Mouse (Mus musculus): ENCODE results near the gene Tmem59l. TPM values are rescaled to one million over a fixed set of nuclear protein-coding genes. Genes with fewer than 3 reads are reported as not detected.

Gene Tmem59l
- total RNA-seq (2014; rRNA removed), result 0.34 TPM in 1 of 2 replicates, not detected in the other
- polyA plus RNA-seq (2012; rRNA removed), result 0.10 TPM in 1 of 2 replicates, not detected in the other

DNA sequence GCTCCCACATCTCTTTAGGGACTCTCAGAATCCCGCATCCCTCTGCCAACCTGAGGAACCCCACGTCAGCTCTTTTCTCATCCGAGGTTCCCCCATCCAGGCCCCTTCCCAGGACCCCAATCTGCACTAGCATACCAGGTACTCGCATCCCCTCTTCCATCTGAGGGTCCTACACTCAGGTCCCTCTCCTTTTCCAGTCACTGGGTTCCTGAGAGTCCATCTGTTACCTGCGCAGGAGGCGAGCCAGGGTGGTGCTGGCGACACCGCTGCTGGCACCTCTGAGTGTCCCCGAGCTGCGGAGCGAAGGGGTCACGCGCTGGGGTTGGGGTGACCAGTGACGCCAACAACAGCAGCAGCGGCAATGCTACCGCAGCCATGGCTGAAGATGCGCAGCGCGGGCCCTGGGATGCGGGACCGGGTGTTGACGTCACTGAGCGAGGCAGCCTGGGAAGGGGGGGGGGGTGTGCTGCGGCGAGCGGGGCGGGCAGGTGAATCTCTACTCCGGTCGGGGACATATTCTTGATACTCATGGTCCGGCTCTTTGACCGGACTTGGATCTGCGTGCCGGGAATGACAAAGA, at the start of gene Tmem59l:
TSS of gene Tmem59l (minus strand) at position 418 of the 580 bp plus-strand sequence.
- no peak within 1 kb of the TSS for H3K27ac ChIP-seq (replicated peaks; ENCODE audit: insufficient read depth, low read depth, low read length)
- WGBS, result 21% methylated on average over 33 of the region's 33 CpGs
- H3K4me3 ChIP-seq (ENCODE audit: insufficient read depth, low read depth, low read length), result peak within 1 kb of the TSS; percentile 8; the same call in 1 of the 2 replicates
- H3K79me2 ChIP-seq (ENCODE audit: control insufficient read depth, insufficient read depth, low read length), result no peaks in the 10 kb centered on the region
- TF ChIP-seq POLR2A (IDR thresholded peaks at IDR 0.05; ENCODE audit: extremely low read depth, insufficient read depth, low read length) (no peak), CTCF (IDR thresholded peaks at IDR 0.05; ENCODE audit: low read depth, low read length) (no peak)
- no peaks in the 10 kb centered on the region for H3K36me3 ChIP-seq (ENCODE audit: control insufficient read depth, insufficient read depth, low read length)
- no peak for DNase-seq (ENCODE audit: extremely low read depth, low read depth, low spot score)
- no peak within 1 kb of the TSS for H3K9ac ChIP-seq (ENCODE audit: low read depth, low read length)
- H3K4me1 ChIP-seq (ENCODE audit: control insufficient read depth, insufficient read depth, low read length), result peaks cover 3% of the 10 kb centered on the region
- peaks cover 22% of the 10 kb centered on the region for H3K27me3 ChIP-seq (ENCODE audit: control insufficient read depth, insufficient read depth, low read length)

DNA sequence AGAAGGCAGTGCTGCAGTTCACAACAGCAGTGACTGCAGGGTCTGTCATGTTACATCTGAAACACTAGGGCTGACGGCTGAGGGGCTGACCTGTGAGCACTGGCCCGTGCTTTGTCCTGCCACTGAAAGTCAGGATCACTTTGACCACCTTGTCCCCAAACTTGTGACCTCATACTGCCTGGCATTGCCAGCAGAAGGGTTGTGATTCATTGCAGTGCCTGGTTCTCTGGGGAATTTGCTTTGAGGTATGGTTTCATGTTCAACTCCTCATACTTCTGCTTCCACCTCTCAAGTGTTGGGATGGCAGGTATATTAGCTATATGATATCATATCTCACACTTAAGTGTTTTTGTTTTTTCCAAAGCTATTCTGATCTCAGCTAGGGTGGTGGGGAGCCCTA, 48.5 kb upstream of the Tmem59l start:
- WGBS, result 90% methylated on average over 2 of the region's 2 CpGs
- no peak for DNase-seq (ENCODE audit: extremely low read depth, low read depth, low spot score)
- H3K9ac ChIP-seq (ENCODE audit: low read depth, low read length), result no peak overlapping the region
- peaks cover 14% of the 10 kb centered on the region; the same call in 1 of the 2 replicates for H3K4me1 ChIP-seq (ENCODE audit: control insufficient read depth, insufficient read depth, low read length)
- peaks cover 18% of the 10 kb centered on the region; the same call in 1 of the 2 replicates for H3K79me2 ChIP-seq (ENCODE audit: control insufficient read depth, insufficient read depth, low read length)
- no peak overlapping the region for H3K4me3 ChIP-seq (ENCODE audit: insufficient read depth, low read depth, low read length)
- peaks cover 36% of the 10 kb centered on the region for H3K36me3 ChIP-seq (ENCODE audit: control insufficient read depth, insufficient read depth, low read length)
- TF ChIP-seq CTCF (IDR thresholded peaks at IDR 0.05; ENCODE audit: low read depth, low read length), result no peak
- TF ChIP-seq POLR2A (IDR thresholded peaks at IDR 0.05; ENCODE audit: extremely low read depth, insufficient read depth, low read length), result no peak
- H3K27ac ChIP-seq (replicated peaks; ENCODE audit: insufficient read depth, low read depth, low read length), result no peak overlapping the region
- no peaks in the 10 kb centered on the region for H3K27me3 ChIP-seq (ENCODE audit: control insufficient read depth, insufficient read depth, low read length)

DNA sequence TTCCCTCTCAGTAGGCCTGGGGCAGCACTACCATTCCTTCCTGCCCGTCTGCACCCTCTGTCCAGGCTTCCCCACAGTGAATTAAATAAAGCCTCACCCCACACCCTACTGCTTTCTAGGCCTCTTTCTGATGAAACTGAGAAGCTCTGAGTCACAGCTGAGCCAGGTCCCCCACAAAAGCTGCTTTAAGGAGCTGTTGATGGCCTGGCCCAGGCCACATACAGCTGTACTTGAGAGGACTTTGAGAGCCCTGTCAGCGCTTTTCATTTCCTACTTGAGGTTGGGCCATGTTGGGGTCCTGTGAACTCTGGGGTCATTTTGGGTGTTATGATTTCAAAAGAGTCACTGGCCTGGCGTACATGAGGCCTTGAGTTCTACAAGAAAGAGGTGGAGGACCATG, 48.1 kb upstream of the Tmem59l start:
- H3K36me3 ChIP-seq (ENCODE audit: control insufficient read depth, insufficient read depth, low read length), result peaks cover 36% of the 10 kb centered on the region
- H3K9ac ChIP-seq (ENCODE audit: low read depth, low read length), result no peak overlapping the region
- H3K4me3 ChIP-seq (ENCODE audit: insufficient read depth, low read depth, low read length), result no peak overlapping the region
- peaks cover 16% of the 10 kb centered on the region for H3K4me1 ChIP-seq (ENCODE audit: control insufficient read depth, insufficient read depth, low read length)
- no peaks in the 10 kb centered on the region for H3K27me3 ChIP-seq (ENCODE audit: control insufficient read depth, insufficient read depth, low read length)
- TF ChIP-seq CTCF (IDR thresholded peaks at IDR 0.05; ENCODE audit: low read depth, low read length) (no peak), POLR2A (IDR thresholded peaks at IDR 0.05; ENCODE audit: extremely low read depth, insufficient read depth, low read length) (no peak)
- no peak for DNase-seq (ENCODE audit: extremely low read depth, low read depth, low spot score)
- 88% methylated on average over 3 of the region's 3 CpGs for WGBS
- H3K79me2 ChIP-seq (ENCODE audit: control insufficient read depth, insufficient read depth, low read length), result peaks cover 13% of the 10 kb centered on the region; the same call in 1 of the 2 replicates
- H3K27ac ChIP-seq (replicated peaks; ENCODE audit: insufficient read depth, low read depth, low read length), result no peak overlapping the region

DNA sequence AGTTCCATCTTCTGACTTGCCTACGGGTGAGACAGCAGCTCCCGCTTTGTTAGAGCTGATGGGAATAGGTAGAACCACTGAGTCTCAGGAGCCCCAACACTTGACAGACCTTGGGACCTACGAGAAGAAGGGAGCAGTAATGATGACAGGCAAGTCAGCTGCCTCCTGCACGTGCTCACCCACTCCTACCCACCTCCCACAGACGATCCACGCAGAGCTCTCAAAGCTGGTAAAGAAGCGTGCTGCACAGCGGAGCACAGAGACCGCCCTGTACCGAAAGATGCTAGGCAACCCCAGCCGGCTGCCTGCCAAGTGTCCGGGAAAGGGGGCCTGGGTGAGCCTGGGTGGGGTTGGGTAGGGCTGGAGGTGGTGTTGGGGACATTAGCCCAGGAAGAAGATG, 47.1 kb upstream of the Tmem59l start:
- Histone ChIP-seq H3K9ac (ENCODE audit: low read depth, low read length) (no peak overlapping the region), H3K4me3 (ENCODE audit: insufficient read depth, low read depth, low read length) (no peak overlapping the region), H3K79me2 (ENCODE audit: control insufficient read depth, insufficient read depth, low read length) (peaks cover 6% of the 10 kb centered on the region; the same call in 1 of the 2 replicates), H3K27me3 (ENCODE audit: control insufficient read depth, insufficient read depth, low read length) (no peaks in the 10 kb centered on the region), H3K36me3 (ENCODE audit: control insufficient read depth, insufficient read depth, low read length) (peaks cover 36% of the 10 kb centered on the region), H3K27ac (replicated peaks; ENCODE audit: insufficient read depth, low read depth, low read length) (no peak overlapping the region), H3K4me1 (ENCODE audit: control insufficient read depth, insufficient read depth, low read length) (peaks cover 20% of the 10 kb centered on the region)
- TF ChIP-seq CTCF (IDR thresholded peaks at IDR 0.05; ENCODE audit: low read depth, low read length), result no peak
- TF ChIP-seq POLR2A (IDR thresholded peaks at IDR 0.05; ENCODE audit: extremely low read depth, insufficient read depth, low read length), result no peak
- no peak for DNase-seq (ENCODE audit: extremely low read depth, low read depth, low spot score)
- 95% methylated on average over 12 of the region's 12 CpGs for WGBS

DNA sequence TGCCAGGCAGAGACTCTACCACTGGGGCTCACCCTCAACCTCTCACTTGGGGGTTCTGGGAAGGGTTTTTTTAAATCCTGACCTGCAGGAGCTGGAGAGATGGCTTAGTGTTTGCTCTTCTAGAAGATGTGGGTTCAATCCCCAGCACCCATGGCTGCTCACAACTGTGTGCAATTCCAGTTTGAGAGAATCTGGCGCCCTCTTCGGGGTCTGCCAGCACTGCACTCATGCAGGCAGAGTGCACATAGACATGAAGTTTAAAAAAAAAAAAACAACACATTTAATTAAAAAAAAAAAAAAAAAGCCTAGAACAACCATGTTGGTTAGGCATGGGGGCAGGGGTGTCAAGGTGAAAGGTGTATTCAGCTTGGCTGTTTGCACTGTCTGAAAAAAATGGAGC, 43.2 kb upstream of the Tmem59l start:
- Histone ChIP-seq H3K4me3 (ENCODE audit: insufficient read depth, low read depth, low read length) (no peak overlapping the region), H3K36me3 (ENCODE audit: control insufficient read depth, insufficient read depth, low read length) (peaks cover 25% of the 10 kb centered on the region; the same call in 1 of the 2 replicates), H3K27me3 (ENCODE audit: control insufficient read depth, insufficient read depth, low read length) (no peaks in the 10 kb centered on the region), H3K4me1 (ENCODE audit: control insufficient read depth, insufficient read depth, low read length) (peaks cover 27% of the 10 kb centered on the region), H3K27ac (replicated peaks; ENCODE audit: insufficient read depth, low read depth, low read length) (peak overlapping the region; percentile 86), H3K9ac (ENCODE audit: low read depth, low read length) (peak overlapping the region; percentile 11), H3K79me2 (ENCODE audit: control insufficient read depth, insufficient read depth, low read length) (peaks cover 9% of the 10 kb centered on the region; the same call in 1 of the 2 replicates)
- TF ChIP-seq CTCF (IDR thresholded peaks at IDR 0.05; ENCODE audit: low read depth, low read length) (peak; percentile 14; the same call in 1 of the 2 replicates), POLR2A (IDR thresholded peaks at IDR 0.05; ENCODE audit: extremely low read depth, insufficient read depth, low read length) (no peak)
- WGBS, result 89% methylated on average over 2 of the region's 2 CpGs
- no peak for DNase-seq (ENCODE audit: extremely low read depth, low read depth, low spot score)

DNA sequence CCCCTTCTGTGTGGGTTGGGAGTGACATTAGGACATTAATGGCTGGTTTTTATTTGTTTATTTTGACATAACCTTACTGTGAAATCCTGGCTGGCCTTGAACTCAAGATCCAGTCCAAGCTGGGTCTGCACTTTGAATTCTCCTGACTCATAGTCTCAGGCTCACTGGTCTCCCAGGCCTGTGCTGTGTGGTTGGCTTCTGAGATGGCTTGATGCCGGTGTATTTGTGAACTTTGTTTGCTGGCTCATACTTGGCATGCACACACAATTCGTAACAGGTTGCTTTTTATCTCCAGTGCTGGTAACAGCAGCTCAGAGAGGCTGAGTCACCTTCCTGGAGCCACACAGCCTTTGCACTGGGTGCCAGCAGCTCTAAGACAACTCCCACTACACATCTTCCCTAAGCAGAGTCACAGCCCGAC, 42.6 kb upstream of the Tmem59l start:
- peak; percentile 100 for DNase-seq (ENCODE audit: extremely low read depth, low read depth, low spot score)
- Histone ChIP-seq H3K36me3 (ENCODE audit: control insufficient read depth, insufficient read depth, low read length) (peaks cover 22% of the 10 kb centered on the region; the same call in 1 of the 2 replicates), H3K27ac (replicated peaks; ENCODE audit: insufficient read depth, low read depth, low read length) (peak overlapping the region; percentile 87), H3K79me2 (ENCODE audit: control insufficient read depth, insufficient read depth, low read length) (peaks cover 9% of the 10 kb centered on the region; the same call in 1 of the 2 replicates), H3K4me3 (ENCODE audit: insufficient read depth, low read depth, low read length) (no peak overlapping the region), H3K9ac (ENCODE audit: low read depth, low read length) (peak overlapping the region; percentile 11; the same call in 1 of the 2 replicates), H3K27me3 (ENCODE audit: control insufficient read depth, insufficient read depth, low read length) (no peaks in the 10 kb centered on the region), H3K4me1 (ENCODE audit: control insufficient read depth, insufficient read depth, low read length) (peaks cover 27% of the 10 kb centered on the region)
- no peak for TF ChIP-seq CTCF (IDR thresholded peaks at IDR 0.05; ENCODE audit: low read depth, low read length)
- no peak for TF ChIP-seq POLR2A (IDR thresholded peaks at IDR 0.05; ENCODE audit: extremely low read depth, insufficient read depth, low read length)
- 22% methylated on average over 3 of the region's 3 CpGs for WGBS

All from liver, adult 2 months (tissue).